Mouse (Mus musculus) lung, embryonic 15.5 days (tissue): Measurements from ENCODE around the gene Podnl1. TPM values are rescaled to one million over a fixed set of nuclear protein-coding genes. Genes with fewer than 3 reads are reported as not detected.
A peak's percentile ranks its signal among the peaks of the same experiment; 100 is the strongest.

Experiments
- ATAC-seq: fragments of 200-750 bp; cut with Nextera tagmentation; 2 replicates; pipeline ENCODE4 v1.8.0; 2017; ENCODE audit warnings: moderate number of reproducible peaks, borderline replicate concordance; ENCODE audit not compliant: low FRiP score, low TSS enrichment; ENCODE audit errors: extremely low read depth
- H3K27ac ChIP-seq: fragments of 300-500 bp; sonication (generic); 2 replicates; pipeline ENCODE4 v1.5.1; 2015; ENCODE audit warnings: moderate library complexity, mild to moderate bottlenecking, inconsistent platforms
- H3K27me3 ChIP-seq: fragments of 300-500 bp; sonication (generic); 2 replicates; pipeline ENCODE4 v1.6.1; 2015; ENCODE audit warnings: inconsistent platforms
- H3K36me3 ChIP-seq: fragments of 300-500 bp; sonication (generic); 2 replicates; pipeline ENCODE4 v1.6.1; 2015; ENCODE audit warnings: inconsistent platforms
- H3K4me1 ChIP-seq: fragments of 300-500 bp; sonication (generic); 2 replicates; pipeline ENCODE4 v1.6.1; 2015; ENCODE audit warnings: inconsistent platforms
- H3K4me2 ChIP-seq: fragments of 300-500 bp; sonication (generic); 2 replicates; pipeline ENCODE4 v1.6.1; 2015; ENCODE audit warnings: inconsistent platforms, mild to moderate bottlenecking, moderate library complexity
- H3K4me3 ChIP-seq: fragments of 300-500 bp; sonication (generic); 2 replicates; pipeline ENCODE4 v1.5.1; 2015; ENCODE audit warnings: mild to moderate bottlenecking, inconsistent platforms
- H3K9ac ChIP-seq: fragments of 300-500 bp; sonication (generic); 2 replicates; pipeline ENCODE4 v1.6.1; 2015; ENCODE audit warnings: inconsistent platforms
- H3K9me3 ChIP-seq: fragments of 300-500 bp; sonication (generic); 2 replicates; pipeline ENCODE4 v1.6.1; 2016; ENCODE audit warnings: inconsistent platforms
- WGBS: fragments of 180-500 bp; shearing (Covaris S2); methylation state at CpG from one replicate; pipeline ENCODE4 v1.1.7; 2015; 5-methylcytosine and 5-hydroxymethylcytosine counted together
- polyA plus RNA-seq: library from polyadenylated mRNA; unstranded; fragments of >200 nt; fragmentation: Nextera tagmentation; extraction: Ambion mirVana; gene quantifications from 2 replicates; pipeline ENCODE4 v1.2.1, GENCODE M21; 2015

Gene Podnl1
- polyA plus RNA-seq, 1 experiment from 2014 or later, result 0.36 TPM

DNA sequence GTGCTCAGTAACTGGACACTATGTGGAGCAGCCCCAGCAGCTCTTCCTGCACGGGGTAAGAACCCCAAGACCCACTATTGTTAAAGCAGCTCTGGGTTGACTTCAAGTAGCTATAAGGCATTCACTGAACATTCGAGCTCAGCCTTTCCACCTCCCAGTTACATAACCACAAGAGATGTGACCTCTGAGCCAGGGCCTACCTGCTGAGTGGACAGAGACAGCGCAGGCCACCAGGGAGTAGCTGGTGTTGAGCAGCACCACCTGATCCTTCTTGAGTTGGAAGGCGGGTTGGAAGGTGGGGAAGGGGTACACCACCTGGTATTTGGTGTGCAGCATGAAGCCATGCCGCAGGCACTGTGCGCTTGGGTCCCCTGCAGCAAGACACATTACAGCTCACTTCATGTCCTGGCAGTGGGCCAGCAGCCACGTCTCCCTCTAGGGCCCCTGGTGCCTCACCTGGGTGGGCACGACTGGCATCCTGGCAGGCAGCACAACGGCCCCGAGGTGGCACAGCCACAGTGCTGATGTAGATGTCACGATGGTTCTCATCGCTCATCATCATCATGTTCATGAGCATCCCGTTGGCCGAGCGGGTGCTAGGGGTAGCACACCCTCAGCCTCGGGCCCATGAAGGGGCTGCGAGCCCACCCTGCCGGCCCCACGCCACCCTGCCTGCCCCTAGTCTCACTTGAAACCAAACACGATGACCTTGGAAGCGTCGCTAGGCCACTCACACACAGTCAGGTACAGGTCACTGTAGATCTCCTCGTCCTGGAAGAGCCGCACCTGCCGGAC lies 24.1 kb upstream of the Podnl1 start:
- Histone ChIP-seq H3K9me3 (no peaks in the 10 kb centered on the region), H3K4me3 (no peak overlapping the region), H3K27ac (no peak overlapping the region), H3K4me1 (peaks cover 19% of the 10 kb centered on the region), H3K9ac (no peak overlapping the region), H3K36me3 (peaks cover 47% of the 10 kb centered on the region), H3K27me3 (no peaks in the 10 kb centered on the region), H3K4me2 (no peak overlapping the region)
- no peak for ATAC-seq
- 89% methylated on average over 25 of the region's 25 CpGs for WGBS

DNA sequence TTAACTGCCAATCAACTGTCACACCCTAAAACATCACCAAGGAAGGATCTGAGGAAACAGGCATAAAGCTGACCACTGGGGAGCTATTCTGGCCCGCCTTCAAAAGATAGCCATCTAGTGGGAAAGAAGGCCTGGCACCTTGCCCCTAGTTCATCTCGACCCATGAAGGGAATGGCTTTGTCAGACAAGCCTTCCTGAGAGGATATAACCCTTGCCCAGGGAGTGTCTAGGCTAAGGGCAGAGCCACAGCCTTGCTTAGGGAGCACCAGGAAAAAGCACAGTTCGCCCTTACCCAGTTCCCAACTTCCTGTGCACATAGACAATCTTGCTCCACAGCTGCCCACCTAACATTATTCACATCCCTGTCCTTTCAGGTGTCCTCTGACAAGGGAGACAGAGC lies 22.2 kb upstream of the Podnl1 start:
- peak overlapping the region; percentile 57 for H3K4me3 ChIP-seq
- peaks cover 19% of the 10 kb centered on the region for H3K4me1 ChIP-seq
- H3K27ac ChIP-seq, result 0 out of 2 replicates have a peak overlapping the region, but pooled peaks have one; percentile 77
- ATAC-seq, result no peak
- H3K4me2 ChIP-seq, result peak overlapping the region; percentile 85
- peak overlapping the region; percentile 64 for H3K9ac ChIP-seq
- no peaks in the 10 kb centered on the region for H3K27me3 ChIP-seq
- no peaks in the 10 kb centered on the region for H3K9me3 ChIP-seq
- WGBS, result 36% methylated on average over 3 of the region's 3 CpGs
- H3K36me3 ChIP-seq, result peaks cover 28% of the 10 kb centered on the region; the same call in 1 of the 2 replicates

DNA sequence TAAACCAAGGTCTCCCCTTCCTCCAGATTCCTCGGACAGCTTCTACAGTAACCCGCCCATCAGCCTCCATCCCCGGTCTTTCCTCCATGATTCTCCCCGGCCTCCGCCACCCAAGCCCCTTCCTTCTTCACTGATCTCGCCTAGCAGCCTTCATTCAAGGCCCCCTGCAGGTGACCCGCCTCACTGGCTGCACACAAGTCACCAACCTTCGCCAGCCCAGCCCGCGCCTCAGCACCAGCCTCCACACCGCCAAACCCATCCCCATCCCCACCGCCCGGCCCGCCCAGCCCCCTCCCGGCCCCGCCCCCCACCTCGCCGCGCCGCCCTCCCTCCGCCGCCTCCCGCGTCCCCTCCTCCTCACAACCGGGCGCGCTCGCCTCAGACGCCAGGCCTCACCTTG lies 21.6 kb upstream of the Podnl1 start:
- Histone ChIP-seq H3K9me3 (no peaks in the 10 kb centered on the region), H3K36me3 (peaks cover 22% of the 10 kb centered on the region; the same call in 1 of the 2 replicates), H3K4me3 (peak overlapping the region; percentile 57), H3K27me3 (no peaks in the 10 kb centered on the region), H3K4me2 (peak overlapping the region; percentile 85), H3K27ac (peak overlapping the region; percentile 77), H3K9ac (peak overlapping the region; percentile 64), H3K4me1 (peaks cover 19% of the 10 kb centered on the region)
- peak; percentile 77 for ATAC-seq
- WGBS, result 0% methylated on average over 22 of the region's 29 CpGs

DNA sequence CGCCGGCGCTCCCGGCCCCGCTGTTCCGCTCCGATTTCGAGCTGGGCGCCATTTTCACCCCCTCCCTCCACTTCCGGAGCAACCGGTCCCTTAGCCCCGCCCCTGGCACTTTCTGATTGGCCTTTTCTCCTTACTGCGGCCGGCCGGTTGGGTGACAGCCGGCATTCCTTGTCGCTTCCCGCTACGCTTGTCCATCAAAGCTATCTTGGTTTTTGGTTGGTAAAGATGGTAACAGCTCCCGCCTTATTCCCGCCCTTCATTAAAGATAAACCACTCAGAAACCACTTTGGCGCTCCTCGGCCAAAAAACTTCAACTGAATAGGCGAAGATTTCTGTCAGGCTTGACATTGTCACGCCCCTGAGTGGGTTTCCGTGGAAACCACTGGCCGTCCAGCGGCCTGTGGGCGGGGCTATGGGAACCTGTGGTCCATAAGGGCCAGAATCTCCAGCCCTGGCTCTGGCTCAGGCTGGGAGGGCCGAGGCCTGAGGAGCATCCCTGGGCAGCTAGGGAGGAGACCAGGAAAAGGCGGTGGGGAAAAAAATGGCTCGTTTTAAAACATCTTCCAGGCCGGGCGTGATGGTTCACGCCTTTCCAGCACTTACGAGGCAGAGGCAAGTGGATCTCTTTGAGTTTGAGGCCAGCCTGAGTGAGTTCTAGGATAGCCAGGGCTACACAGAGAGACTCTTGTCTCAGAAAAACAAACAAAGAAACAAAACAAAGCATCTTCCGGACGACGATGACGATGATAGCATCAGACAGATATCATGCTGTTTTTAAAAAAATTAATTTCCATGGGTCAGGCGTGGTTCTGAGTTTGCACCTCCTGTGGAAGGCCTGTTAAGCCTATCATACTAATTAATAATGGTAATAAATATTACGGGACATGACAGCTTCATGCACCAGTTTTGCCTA lies 20.8 kb upstream of the Podnl1 start, which contains the start of gene Dcaf15:
Gene Dcaf15, minus strand, starts transcription at position 72 of the 913 bp plus-strand sequence.
- Histone ChIP-seq H3K4me2 (peak within 1 kb of the TSS; percentile 85), H3K27ac (peak within 1 kb of the TSS; percentile 77), H3K4me3 (peak within 1 kb of the TSS; percentile 57), H3K9ac (peak within 1 kb of the TSS; percentile 64), H3K36me3 (peaks cover 21% of the 10 kb centered on the region; the same call in 1 of the 2 replicates), H3K9me3 (no peaks in the 10 kb centered on the region), H3K4me1 (peaks cover 19% of the 10 kb centered on the region), H3K27me3 (no peaks in the 10 kb centered on the region)
- peak; percentile 97 for ATAC-seq
- WGBS, result 7% methylated on average over 41 of the region's 42 CpGs

DNA sequence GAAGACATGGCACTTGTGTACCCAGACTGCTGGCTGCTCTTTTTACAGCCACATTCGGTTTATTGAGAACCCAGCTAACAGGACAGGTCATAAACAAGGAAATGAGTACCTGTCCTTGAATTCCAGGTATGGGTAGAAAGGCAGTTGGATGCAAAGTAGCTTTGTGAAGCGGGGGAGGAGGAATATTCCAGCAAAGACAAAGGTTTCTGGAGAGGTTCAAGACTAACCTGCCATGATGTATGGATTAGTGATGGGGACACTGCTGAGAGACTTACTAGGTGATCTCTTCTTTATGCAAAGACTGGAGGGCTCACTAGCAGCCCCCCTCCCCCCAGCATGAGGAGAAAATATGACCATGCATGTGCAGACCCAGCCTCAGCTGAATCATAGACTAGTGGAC lies 20.1 kb upstream of the Podnl1 start:
- 81% methylated on average over 2 of the region's 2 CpGs for WGBS
- no peak for ATAC-seq
- H3K9ac ChIP-seq, result no peak overlapping the region

DNA sequence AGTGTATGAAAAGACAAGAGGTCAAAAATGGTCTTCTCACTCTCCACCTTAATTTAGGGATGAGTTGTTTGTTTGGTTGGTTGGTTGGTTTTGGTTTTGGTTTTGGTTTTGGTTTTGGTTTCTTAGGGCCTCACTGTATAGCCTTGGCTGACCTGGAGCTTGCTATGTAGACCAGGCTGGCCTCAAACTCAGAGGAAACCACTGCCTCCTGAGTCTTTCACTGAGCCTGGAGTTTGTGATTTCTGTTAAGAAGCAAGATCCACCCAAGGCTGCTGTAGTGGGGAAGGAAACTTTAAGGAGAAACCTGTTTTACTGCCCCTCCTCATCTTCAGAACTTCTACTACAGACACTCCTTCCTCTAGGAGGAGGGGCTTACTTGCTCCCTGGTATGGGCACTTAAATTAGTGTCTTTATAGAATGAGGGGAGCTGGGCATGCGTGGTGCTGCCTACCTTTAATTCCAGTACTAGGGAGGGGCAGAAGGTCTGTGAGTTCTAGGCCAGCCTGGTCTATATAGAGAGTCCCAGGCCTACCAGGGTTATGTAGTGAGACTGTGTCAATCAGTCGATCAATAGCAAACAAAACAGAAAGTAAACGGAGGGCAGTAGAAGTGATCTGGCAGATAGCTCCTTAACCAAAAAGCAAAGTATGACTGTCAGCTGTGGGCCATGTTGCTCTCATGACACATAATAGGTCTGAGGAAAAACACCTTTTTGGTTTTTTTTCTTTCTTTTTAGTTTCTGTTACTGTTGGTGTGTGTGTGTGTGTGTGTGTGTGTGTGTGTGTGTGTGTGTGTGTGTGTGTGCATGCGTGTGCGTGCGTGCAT lies 19.4 kb upstream of the Podnl1 start:
- no peak overlapping the region for H3K4me3 ChIP-seq
- no peak for ATAC-seq
- WGBS, result 89% methylated on average over 6 of the region's 6 CpGs

More for the DNA sequence above, 20.1 kb upstream of the Podnl1 start:
- H3K4me3 ChIP-seq, result no peak overlapping the region
- peaks cover 18% of the 10 kb centered on the region; the same call in 1 of the 2 replicates for H3K36me3 ChIP-seq
- no peaks in the 10 kb centered on the region for H3K9me3 ChIP-seq
- H3K4me2 ChIP-seq, result no peak overlapping the region
- H3K27me3 ChIP-seq, result no peaks in the 10 kb centered on the region
- H3K27ac ChIP-seq, result no peak overlapping the region
- peaks cover 19% of the 10 kb centered on the region for H3K4me1 ChIP-seq

DNA sequence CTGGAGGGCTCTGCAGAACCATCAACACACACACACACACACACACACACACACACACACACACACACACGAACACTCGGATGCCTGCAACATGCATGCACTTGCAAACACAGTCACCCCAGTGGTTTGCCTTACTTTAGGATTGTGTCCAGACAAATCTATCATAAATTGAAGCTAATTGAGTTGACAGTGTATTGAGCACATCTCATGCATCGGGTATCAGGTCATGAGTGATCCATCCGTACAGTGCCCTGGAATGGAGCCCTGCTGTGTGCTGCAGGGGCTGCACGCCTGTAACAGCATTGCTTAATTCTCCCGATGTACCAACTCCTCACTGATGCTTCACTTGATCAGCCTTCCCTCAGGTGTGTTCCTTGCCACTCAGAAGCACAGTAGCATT lies 10.1 kb upstream of the Podnl1 start:
- Histone ChIP-seq H3K36me3 (no peaks in the 10 kb centered on the region), H3K4me3 (no peak overlapping the region), H3K4me2 (no peak overlapping the region), H3K27ac (no peak overlapping the region), H3K4me1 (no peaks in the 10 kb centered on the region), H3K9ac (no peak overlapping the region), H3K27me3 (no peaks in the 10 kb centered on the region), H3K9me3 (no peaks in the 10 kb centered on the region)
- ATAC-seq, result no peak
- WGBS, result 82% methylated on average over 6 of the region's 6 CpGs

More for the DNA sequence above, 19.4 kb upstream of the Podnl1 start:
- H3K9ac ChIP-seq, result no peak overlapping the region
- peaks cover 12% of the 10 kb centered on the region; the same call in 1 of the 2 replicates for H3K36me3 ChIP-seq
- no peaks in the 10 kb centered on the region for H3K9me3 ChIP-seq
- no peak overlapping the region for H3K27ac ChIP-seq
- H3K4me1 ChIP-seq, result peaks cover 19% of the 10 kb centered on the region
- no peaks in the 10 kb centered on the region for H3K27me3 ChIP-seq
- no peak overlapping the region for H3K4me2 ChIP-seq

DNA sequence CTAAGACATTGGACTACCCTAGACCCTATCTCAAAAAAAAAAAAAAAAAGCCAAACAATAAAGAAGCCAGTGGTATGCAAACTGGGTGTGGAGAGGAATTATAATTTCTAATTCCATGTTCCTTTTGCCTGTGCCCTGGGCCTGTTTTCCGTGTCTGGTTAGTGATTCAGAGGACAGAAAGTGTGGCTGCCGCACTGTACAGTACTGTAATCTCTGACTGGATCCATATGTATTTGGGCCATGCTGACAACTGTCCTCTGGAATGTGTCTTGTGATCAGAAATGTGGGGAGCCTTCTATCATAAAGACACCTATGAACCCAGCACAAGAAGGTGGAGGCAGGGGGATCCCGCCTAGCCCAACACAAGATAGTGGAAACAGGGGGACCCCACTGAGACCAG lies 3.6 kb upstream of the Podnl1 start:
- no peak overlapping the region for H3K4me3 ChIP-seq
- H3K9me3 ChIP-seq, result no peaks in the 10 kb centered on the region
- no peak overlapping the region for H3K9ac ChIP-seq
- H3K4me2 ChIP-seq, result no peak overlapping the region
- no peak overlapping the region for H3K27ac ChIP-seq
- ATAC-seq, result no peak
- H3K36me3 ChIP-seq, result no peaks in the 10 kb centered on the region
- H3K27me3 ChIP-seq, result no peaks in the 10 kb centered on the region
- 74% methylated on average over 3 of the region's 3 CpGs for WGBS
- peaks cover 5% of the 10 kb centered on the region for H3K4me1 ChIP-seq

DNA sequence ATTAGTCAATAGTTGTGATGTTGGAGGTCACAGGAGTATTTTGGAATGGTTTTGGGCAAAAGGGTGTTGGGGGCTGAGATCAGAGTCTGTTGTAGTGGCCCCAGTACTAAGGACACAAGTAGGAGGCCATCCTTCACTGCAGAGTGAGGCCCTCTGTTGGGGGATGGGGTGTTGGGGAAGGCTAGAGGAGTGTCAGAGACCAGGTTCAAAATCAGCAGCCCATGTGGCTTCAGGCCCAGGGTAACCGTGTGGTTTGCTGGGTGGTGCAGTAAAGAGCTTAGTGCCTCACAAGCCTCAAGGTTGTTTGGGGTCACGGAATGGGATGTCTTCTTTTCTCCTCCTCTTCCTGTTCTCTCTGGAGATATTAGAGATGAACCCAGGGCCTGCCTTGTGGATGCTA lies 953 bp downstream of the Podnl1 start:
- H3K36me3 ChIP-seq, result no peaks in the 10 kb centered on the region
- peaks cover 11% of the 10 kb centered on the region for H3K4me1 ChIP-seq
- H3K9ac ChIP-seq, result no peak overlapping the region
- H3K4me3 ChIP-seq, result no peak overlapping the region
- no peaks in the 10 kb centered on the region for H3K27me3 ChIP-seq
- no peak overlapping the region for H3K4me2 ChIP-seq
- WGBS, result 47% methylated on average over 2 of the region's 2 CpGs
- H3K9me3 ChIP-seq, result no peaks in the 10 kb centered on the region
- H3K27ac ChIP-seq, result no peak overlapping the region
- no peak for ATAC-seq

DNA sequence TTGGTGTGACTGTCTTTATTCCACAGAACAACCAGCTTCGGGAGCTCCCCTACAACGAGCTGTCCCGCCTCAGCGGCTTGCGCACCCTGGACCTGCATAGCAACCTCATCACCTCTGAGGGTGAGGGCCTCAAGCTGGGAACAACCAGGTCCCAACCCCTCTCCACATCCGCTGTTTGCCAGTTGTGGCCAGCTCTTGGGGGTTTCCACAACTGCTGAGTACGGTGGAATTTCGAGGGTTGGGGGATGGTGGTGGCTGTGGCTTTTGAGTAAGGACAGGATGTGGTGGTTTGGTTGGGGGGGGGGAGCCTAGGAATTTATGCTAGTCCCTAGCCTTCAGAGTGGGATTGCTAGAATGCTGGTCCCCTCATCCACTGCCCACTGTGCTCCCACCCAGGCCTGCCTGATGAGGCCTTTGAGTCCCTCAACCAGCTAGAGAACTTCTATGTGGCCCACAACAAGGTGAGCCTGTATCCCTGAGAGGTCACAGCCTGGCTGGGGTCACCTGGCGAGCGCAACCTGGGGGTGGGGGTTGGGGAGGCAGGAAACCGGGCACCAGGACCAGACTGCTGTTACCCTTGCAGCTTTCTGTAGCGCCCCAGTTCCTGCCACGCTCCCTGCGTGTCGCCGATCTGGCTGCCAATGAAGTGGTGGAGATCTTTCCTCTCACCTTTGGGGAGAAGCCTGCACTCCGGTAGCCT lies 1.6 kb downstream of the Podnl1 start:
- peak; percentile 35; the same call in 1 of the 2 replicates for ATAC-seq
- Histone ChIP-seq H3K4me3 (no peak overlapping the region), H3K4me2 (no peak overlapping the region), H3K9me3 (no peaks in the 10 kb centered on the region), H3K4me1 (peaks cover 11% of the 10 kb centered on the region), H3K36me3 (peaks cover 5% of the 10 kb centered on the region; the same call in 1 of the 2 replicates), H3K9ac (no peak overlapping the region), H3K27ac (no peak overlapping the region), H3K27me3 (no peaks in the 10 kb centered on the region)
- 30% methylated on average over 17 of the region's 17 CpGs for WGBS

DNA sequence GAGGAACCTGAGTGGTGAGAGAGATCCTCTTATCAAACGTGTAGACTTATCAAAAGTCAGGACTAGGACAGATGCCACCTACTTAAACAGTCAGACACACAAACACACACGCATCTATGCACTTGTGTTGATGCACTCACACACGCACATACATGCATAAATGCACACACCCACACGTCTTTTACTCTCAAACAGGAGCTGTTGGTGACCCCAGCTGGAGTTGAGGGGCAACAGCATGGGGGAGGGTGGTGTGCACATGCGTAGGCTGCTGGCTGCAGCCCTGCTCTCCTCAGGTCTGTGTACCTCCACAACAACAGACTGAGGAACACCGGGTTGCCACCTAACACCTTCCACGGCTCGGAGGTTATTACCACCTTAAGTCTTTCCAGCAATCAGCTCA lies 2.5 kb downstream of the Podnl1 start:
- no peak overlapping the region for H3K4me3 ChIP-seq
- peaks cover 11% of the 10 kb centered on the region for H3K4me1 ChIP-seq
- no peak overlapping the region for H3K4me2 ChIP-seq
- no peak overlapping the region for H3K27ac ChIP-seq
- WGBS, result 54% methylated on average over 8 of the region's 8 CpGs
- no peak for ATAC-seq
- H3K27me3 ChIP-seq, result no peaks in the 10 kb centered on the region
- no peak overlapping the region for H3K9ac ChIP-seq
- H3K9me3 ChIP-seq, result no peaks in the 10 kb centered on the region
- peaks cover 8% of the 10 kb centered on the region; the same call in 1 of the 2 replicates for H3K36me3 ChIP-seq
